Mouse (Mus musculus): Measurements from ENCODE around the gene Tmem144.

Tmem144 gene

DNA sequence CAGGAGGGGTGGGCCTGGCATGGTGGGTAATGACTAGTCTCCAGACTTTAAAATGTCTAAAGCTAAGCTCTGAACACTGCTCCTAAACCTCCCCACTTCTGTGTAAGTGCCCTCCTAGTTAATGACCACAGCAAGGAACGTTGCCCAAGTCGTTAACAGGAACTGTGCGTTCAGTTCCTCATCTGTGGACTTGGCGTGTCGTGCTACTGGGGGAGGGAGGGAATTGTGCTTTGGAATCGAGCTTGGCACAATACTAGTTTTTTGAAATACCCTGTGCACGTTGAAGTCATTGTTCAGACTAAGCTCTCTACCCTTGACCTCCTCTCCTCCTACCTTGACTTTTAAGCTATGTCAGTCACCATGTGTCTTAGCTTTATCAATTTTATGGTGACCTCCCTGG, 12.3 kb upstream of the Tmem144 start:
- no peak for DNase-seq (ENCODE audit: extremely low spot score, low spot score)

DNA sequence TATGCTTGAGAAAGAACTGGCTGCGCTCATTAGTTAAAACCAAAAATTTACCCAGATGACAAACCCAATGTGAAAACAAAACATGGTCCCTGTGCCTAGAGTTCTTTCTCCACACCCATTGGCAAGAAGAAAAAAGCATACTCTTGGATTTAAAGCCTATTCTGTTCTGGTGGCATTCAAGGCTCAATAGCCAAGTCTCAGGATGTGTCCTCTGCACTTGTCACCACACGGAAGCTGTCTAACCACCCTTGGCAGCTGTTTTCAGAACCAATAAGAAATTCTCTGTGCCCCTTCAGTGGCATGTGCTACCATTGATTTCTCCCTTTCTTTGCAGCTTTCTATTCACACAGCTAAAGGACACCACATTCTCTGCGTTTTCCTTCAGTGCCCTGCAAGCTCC, 5.6 kb upstream of the Tmem144 start:
- no peak for DNase-seq (ENCODE audit: extremely low spot score, low spot score)

DNA sequence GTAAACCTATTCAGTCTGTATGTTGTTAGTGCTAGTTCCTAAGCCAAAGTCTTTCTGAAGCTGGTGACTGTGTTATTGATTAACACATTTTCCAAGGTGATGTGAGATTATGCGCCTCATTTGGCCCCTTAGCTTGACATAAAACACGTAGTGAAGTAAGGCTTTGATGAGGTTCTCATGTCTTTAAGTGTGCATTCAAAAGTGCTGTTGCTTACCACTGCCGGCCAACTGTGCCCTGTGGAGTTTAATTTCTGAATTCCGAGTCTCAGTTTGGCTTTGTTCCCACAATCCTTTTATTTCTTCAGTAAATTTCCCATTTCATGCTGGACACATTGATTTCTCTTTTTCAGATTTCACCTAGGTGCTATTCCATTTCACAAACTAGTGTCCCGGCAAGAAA, 5.2 kb upstream of the Tmem144 start:
- DNase-seq (ENCODE audit: extremely low spot score, low spot score): no peak

DNA sequence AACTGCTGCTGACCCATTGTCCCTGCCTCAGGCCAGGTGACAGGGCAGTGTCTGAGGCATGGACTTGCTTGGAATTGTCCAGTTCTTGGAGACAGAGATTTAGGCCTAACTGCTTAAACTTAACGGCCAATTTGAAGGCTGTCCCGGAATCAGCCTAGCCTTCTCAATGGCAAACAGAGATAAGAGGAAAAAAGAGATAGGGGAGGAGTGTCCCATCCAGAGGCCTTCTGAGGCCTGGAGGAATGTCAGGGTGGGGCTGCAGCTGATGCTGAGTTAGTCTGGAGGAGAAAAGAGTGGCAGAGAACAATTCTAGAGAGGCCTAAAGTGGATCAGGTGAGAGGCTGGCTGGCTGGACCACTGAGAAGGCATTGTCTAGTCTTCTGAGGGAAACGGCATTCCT, 465 bp downstream of the Tmem144 start:
- no peak for DNase-seq (ENCODE audit: extremely low spot score, low spot score)

DNA sequence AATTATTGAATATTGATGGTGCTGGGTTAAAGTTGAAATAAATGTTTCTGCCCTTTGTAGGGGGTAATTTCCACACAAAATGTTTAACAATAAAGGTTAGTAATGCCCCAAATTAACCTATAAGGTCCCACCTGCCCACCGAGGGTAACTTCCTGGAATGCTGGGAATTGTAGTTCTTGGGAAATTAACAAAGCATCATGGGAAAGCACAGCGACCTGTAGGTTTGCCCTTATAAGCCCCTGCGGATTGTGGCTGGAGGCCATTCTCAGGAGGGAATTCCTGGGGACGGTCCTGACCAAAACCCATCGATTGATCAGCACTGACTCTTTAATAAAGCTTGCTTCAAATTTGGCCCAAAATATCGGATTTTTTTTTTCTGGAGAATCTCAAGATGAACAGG, 1.9 kb downstream of the Tmem144 start:
- no peak for DNase-seq (ENCODE audit: extremely low spot score, low spot score)

DNA sequence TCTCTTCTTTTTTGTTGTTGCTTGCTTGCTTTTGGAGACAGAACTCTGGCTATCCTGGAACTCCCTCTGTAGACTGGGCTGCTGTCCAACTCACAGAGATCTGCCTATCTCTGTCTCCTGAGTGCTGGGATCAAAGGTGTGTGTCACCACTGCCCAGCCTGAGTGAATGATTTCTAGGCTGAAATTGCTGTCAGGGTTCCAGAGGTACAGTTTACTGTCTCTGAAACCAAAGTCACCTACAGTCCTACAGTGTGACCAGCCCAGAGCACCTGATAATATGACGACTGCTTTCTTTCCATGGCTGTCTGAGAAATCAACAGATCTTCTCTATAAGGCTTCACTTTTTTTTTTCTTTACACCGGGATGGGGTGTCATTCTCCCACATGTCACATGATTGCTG, 3.0 kb downstream of the Tmem144 start:
- DNase-seq (ENCODE audit: extremely low spot score, low spot score): no peak

DNA sequence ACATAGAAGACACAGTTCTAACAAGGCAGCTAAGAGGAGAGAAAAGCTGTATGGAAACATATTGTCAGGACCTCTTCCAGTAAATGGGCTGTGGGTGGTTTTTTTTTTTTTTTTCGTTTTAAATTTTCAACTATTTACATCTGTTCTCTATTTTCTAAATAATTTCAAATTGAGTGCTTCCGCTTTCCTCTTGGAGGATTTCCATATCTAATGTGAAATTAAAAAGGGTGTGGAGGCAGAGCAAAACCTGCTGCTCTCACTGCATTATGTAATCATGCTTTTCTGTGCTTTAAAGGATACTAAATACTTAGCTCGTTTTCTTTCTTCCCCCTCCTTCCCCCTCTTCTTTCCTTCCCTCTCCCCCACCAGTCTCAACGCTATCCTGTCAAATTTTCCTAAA, 3.7 kb downstream of the Tmem144 start:
- no peak for DNase-seq (ENCODE audit: extremely low spot score, low spot score)

DNA sequence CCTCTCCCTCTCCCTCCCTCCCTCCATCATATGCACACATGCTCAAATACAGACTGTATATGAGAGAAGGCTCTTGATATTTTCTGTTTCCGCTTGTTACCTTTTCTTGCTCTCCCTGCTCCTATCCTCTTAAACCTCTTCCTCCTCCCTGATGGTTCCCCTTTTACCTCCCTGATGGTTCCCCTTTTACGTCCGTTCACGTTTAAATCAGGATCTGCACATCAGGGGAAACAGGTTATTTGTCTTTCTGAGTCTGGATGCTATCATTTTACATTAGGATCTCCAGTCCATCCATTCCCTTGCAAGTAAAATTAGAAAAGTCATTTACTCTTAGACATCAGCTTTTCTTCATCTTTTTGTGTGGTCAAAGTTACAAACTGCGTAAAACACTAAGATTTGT, 5.9 kb downstream of the Tmem144 start:
- no peak for DNase-seq (ENCODE audit: extremely low spot score, low spot score)

DNA sequence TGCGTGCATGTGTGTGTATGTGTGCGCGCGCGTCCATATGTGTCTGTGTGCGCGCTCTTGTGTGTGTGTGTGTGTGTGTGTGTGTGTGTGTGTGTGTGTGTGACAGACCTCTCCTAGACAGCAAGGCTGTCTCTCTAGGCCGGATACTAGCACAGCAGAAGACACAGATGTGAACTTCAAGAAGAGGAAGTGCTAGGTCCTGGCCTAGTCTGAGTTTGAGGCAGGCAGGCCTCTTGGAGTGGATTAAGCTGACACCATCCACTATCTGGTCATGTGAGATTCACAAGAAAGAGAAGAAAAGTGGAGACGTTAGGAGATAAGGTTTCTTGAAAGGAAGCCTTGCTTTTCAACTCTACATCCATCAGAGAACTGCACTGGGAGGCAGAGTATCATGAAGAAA, 8.6 kb downstream of the Tmem144 start:
- DNase-seq (ENCODE audit: extremely low spot score, low spot score): no peak

DNA sequence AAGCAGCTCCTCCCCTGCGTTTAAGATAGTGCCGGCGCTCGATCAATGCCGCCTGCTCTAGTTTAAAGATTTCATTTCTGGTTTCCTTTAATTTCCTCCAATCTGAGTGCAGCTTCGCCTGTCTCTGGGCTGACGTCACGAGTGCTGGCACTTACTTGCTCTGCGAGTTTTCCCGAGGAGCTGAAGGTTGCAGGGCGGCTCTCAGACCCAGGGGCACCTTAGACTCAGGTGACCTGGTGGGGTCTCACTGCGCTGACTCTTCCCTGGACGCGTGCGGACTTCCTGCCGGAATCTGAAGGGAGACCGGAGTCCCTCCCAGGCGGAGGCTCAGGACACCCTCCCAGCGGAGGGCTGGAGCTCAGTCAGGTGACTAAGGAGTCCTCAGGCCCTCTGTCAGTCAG, 10.0 kb downstream of the Tmem144 start:
- DNase-seq (ENCODE audit: extremely low spot score, low spot score): peak; percentile 74

DNA sequence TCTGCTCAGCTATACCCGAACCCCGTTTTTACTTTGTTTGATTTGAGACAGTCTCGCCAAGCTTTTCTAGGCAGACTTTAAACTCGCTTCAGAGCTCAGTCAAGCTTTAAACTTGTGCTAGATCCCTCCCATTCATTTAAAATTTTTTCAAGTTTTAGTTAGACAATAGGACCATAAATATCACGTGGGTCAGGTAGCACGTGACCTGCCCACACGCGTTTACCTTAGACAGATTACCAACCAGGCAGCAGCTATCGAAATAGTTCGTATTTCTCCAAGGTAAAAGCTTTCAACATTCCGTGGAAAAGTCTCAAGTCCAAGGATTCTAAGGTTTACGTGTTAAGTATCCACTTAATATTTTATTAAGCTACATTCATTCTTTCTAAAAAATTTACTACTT, 10.4 kb downstream of the Tmem144 start:
- peak; percentile 63 for DNase-seq (ENCODE audit: extremely low spot score, low spot score)

DNA sequence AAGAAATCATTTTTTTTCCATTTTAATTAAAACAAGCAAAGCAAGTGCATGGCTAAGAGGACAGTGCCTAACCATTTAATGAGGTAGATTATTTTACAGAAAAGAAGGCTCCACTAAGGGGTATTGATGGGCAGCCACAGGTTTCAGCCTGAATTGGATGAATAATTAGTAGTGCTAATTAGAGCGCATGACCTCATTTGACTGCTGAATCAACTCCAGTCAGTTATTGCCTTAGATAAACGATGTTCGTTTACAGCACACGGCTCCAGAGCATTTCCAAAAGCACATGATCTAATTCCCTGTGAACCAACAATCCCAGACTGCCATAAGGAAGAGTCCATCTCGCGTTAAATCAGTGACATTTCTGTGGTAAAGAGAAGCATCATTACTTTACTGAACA, 11.1 kb downstream of the Tmem144 start:
- no peak for DNase-seq (ENCODE audit: extremely low spot score, low spot score)

DNA sequence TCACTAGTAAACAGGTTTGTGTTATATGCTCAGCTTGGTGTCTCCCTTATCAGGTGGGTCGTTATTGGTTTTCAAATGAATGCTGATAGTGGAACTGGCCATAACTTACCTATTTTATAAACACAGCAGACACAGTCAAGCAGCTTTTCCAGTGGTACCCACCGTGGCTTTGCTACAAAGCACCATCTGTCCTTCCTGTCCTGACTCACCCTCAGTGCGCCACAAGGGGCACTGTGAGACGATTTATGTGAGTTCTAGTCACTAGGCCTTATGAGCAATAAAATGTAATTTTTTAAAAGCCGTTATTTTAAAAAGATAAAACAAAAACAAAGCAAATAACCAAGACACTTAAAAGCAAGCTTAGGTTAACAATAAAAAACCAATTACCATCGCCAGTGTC, 13.8 kb downstream of the Tmem144 start:
- no peak for DNase-seq (ENCODE audit: extremely low spot score, low spot score)

DNA sequence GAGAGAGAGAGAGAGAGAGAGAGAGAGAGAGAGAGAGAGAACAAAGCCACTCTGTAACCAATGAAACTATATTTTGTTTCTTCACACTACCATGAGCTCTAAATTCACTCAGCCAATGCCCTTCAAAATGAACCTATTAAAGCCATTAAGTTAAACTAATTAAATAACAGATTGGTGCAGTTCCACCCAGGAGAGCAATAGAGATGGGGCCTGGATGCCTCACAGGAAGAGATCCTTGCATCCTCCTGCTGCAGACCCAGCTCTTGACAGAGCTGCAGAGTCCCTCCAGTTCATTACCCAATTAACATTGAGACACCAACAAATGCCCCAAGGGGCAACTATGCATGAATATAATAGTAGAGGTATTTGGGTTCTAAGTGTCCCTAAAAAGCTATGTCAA, 23.3 kb downstream of the Tmem144 start:
- no peak for DNase-seq (ENCODE audit: extremely low spot score, low spot score)

DNA sequence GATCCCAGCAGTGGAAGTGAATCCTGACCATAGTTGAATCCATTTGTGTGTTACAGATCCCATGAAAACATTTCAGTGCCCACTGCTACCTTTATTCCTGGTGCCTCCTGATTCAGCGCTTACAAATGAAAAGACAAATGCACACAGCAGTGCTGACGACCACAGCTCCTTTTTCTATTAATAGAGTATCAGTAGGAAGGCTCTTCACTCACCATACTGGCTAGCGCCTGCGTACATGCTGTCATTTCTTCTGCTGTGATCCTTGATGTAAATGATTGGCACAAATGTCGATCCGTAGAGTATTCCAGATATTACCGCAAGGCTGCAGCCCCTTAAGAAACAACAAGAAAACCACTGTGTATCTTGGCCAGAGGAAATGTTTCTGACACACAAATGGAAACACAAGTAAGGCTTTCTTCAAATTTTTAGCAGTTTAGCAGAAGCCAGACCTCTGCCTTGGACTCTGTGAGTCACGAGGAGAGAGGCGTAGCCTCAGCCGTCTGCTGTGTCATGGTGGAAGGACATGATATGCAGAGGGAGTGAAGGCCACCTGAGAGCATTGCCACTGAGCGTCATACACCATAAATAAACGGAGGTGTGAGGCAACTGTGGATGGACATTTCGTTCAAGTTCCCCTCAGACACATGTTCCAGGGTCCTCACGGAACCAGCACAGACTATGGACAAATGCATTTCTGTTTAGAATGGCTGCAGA, 27.3 kb downstream of the Tmem144 start:
- no peak for DNase-seq (ENCODE audit: extremely low spot score, low spot score)

DNA sequence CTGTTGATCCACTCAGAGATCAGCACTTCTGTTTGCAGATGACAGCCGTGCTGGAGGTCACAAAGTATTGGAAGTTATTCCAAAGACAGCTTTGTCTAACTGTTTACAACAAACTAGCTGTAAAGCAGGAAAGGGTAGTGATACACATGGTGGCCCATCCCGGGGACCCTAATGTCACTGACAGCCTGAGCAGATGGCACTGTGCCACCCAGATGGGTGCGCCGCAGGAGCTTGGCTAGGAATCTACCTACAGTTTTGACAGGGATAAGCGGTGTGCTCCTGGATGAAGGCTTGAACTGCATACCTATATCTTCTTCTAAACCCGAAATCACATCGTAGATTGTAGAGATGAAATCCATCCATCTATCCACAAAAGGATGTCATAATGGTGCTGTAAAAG, 29.4 kb downstream of the Tmem144 start:
- DNase-seq (ENCODE audit: extremely low spot score, low spot score): no peak

DNA sequence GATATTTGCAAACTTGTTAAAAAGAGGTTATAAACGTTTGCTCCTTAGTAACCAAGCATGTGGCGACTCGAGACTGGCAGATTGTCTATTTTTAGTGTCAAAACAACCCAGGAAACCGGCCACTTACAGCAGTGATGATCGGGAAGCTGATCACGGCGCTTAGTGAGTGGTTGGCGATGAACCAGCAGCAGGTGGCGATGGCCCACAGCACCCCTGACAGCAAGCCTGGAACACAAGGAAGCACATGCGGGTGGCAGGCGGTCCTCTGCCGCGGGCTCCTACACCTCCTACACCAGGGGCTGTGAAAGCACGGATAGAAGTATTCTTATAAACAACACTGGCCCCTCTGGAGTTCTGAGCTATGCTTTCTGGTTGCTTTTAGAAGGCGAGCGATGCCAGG, 31.4 kb downstream of the Tmem144 start:
- no peak for DNase-seq (ENCODE audit: extremely low spot score, low spot score)

DNA sequence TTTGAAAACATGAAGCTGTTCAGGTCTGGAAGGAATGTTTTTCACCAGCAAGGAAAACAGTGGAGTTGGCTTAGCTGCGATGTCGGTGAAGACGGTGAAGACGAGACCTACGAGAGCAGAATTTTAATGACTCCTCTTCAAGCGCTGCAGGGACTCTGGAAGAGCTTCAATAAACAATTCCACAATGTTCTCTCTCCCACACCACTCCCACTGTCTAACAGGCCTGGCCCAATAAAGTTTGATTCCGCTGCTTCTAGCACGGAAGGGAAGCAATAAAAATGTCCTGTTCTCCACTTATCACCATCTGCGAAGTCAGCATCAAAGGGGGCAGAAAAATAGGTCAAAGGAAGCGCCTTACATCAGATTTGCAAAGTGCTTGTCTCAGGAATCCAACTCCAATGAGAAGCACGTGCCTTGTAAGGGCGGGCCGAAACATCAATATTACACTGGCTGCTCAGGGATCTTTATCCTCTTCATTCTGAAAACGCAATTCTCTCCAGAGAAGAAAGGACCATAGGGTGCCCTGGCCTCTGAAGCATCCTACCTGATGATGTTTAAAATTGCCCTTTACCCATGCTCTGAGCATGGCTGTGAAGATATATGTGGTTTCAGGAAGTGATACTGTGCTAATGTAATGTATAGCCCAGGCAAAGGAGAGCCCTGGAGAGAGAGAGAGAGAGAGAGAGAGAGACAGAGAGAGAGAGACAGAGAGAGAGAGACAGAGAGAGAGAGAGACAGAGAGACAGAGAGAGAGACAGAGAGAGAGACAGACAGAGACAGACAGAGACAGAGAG, 34.2 kb downstream of the Tmem144 start:
- DNase-seq (ENCODE audit: extremely low spot score, low spot score): no peak

DNA sequence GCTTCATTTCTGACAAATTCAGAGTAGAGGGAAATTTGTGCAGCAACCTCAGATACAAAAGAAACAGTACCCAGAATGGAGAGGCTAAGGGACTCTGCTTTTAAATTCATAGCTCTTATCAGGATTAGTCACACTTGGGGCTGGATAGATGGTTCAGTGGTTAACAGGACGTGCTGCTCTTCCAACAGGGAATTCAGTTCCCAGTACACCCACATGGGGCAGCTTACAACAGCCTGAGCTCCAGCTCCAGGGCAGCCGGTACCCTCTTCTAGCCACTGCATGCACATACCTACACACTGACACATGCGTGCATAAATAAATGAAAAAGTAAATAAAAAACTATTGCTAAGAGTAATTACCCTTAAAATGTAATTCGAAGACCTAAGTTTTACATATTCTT, 36.3 kb downstream of the Tmem144 start:
- no peak for DNase-seq (ENCODE audit: extremely low spot score, low spot score)

DNA sequence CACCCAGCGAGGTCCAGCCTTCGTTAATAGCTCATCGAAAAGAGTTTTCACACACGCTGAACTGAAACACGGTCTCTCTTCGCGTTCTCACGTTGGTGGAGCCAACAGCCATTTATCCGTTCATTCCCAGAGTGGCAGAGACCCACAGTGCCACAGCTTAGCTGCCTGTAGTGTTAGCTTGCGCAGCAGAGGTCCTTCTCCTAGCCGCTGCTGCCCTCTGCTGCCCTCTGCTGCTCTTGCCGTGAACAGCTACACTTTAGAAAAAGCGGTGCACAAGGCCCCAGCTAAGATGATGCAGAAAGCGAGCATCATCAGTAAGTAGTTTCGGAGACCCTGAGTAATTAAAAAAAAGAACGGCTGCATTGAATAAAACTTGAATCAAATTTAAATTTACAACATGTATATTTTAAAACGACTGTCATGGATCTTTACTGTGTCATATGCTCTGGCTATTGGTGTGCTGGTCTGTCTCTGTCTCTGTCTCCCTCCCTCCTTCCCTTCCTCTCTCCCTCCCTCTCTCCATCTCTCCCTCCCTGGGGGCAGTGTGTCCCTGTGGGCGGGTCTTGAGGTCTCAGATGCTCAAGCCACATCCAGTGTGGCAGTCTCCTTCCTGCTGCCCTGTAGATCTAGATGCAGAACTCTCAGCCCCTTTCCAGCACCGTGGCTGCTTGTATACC, 38.6 kb downstream of the Tmem144 start:
- DNase-seq (ENCODE audit: extremely low spot score, low spot score): peak; percentile 79

DNA sequence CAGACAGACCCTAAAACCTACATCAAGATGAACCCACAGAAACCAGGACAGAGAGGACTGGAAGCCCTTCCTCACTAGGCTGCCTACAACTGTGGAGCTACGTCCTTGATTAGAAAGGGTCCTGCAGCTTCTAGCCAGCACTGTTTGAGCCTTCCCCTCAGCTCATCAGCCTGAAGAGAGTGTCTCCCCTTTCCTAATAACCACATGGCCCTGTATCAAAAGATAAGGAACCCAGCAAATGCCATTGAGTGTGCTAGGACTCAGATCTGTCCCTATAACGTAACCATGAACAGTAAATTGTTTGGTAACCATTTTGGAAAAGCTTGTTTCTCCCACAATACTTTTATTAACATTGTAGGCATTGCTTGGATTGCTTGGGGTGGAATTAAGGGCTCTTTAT, 40.5 kb downstream of the Tmem144 start:
- DNase-seq (ENCODE audit: extremely low spot score, low spot score): no peak

DNA sequence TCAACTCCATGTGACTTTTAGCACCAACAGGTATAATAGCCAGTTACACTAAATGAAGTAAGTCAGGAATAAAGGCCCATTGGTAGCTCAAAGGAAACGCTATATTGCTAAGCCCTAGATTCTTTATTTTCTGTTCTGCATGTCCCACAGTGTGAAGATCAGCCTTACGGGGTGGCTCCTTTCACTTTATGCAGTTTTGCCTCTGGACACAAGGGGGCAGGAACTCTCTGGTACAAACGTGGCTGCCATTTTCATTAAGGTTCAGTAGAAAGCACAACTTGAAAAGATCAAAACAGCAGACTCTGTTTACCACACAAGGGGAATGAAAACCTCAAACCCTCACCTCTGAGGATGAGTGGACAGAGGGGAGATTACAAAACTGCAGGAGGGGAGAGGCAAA, 40.9 kb downstream of the Tmem144 start:
- no peak for DNase-seq (ENCODE audit: extremely low spot score, low spot score)

DNA sequence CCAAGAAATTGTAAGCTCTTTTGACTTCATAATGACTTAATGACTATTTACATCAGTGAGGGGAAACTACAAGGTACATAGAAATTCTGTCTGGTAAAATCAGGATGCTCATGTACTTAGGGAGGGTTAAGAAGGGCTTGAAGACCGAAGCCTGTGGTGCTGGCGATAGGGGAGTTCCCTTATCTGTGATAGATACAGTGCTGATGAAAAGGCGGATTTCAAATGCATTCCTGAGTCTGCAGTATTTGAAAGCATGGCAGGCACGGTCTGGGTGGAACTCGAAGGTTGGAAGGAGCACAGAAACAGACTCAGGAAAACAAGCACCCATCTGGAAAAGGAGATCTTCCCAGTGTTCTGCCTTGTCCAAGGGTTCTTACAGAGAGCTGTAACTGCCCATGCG, 42.0 kb downstream of the Tmem144 start:
- no peak for DNase-seq (ENCODE audit: extremely low spot score, low spot score)
